Mouse (Mus musculus): ENCODE data around the gene Frem3.
A peak's percentile ranks its signal among the peaks of the same experiment; 100 is the strongest.

Gene Frem3

GRCm38 (mm10) chr8:80610549-80611440 lies at the start of gene Frem3:
TSS of gene Frem3 (plus strand) at chr8:80611080.
- DNase-seq (ENCODE audit: low read depth, low spot score), result no peak

- no peak for DNase-seq (ENCODE audit: low read depth, low spot score)
Measured at GRCm38 (mm10) chr8:80564205-80564839, 46.6 kb upstream of the Frem3 start.

- DNase-seq (ENCODE audit: low read depth, low spot score), result no peak
Measured at GRCm38 (mm10) chr8:80567471-80567870, 43.4 kb upstream of the Frem3 start.

GRCm38 (mm10) chr8:80568243-80568995 lies 42.5 kb upstream of the Frem3 start:
- DNase-seq (ENCODE audit: low read depth, low spot score), result no peak

- DNase-seq (ENCODE audit: low read depth, low spot score), result no peak
Measured at GRCm38 (mm10) chr8:80572417-80573061, 38.3 kb upstream of the Frem3 start.

- no peak for DNase-seq (ENCODE audit: low read depth, low spot score)
Measured at GRCm38 (mm10) chr8:80577126-80577525, 33.8 kb upstream of the Frem3 start.

- DNase-seq (ENCODE audit: low read depth, low spot score), result no peak
Measured at GRCm38 (mm10) chr8:80579038-80579437, 31.8 kb upstream of the Frem3 start.

- DNase-seq (ENCODE audit: low read depth, low spot score), result no peak
Measured at GRCm38 (mm10) chr8:80592626-80593025, 18.3 kb upstream of the Frem3 start.

- no peak for DNase-seq (ENCODE audit: low read depth, low spot score)
Measured at GRCm38 (mm10) chr8:80600600-80601170, 10.2 kb upstream of the Frem3 start.

- no peak for DNase-seq (ENCODE audit: low read depth, low spot score)
Measured at GRCm38 (mm10) chr8:80601886-80602285, 9.0 kb upstream of the Frem3 start.

- DNase-seq (ENCODE audit: low read depth, low spot score), result no peak
Measured at GRCm38 (mm10) chr8:80607082-80607481, 3.8 kb upstream of the Frem3 start.

GRCm38 (mm10) chr8:80611441-80611751 lies 516 bp downstream of the Frem3 start:
- no peak for DNase-seq (ENCODE audit: low read depth, low spot score)

- no peak for DNase-seq (ENCODE audit: low read depth, low spot score)
Measured at GRCm38 (mm10) chr8:80619787-80620186, 8.9 kb downstream of the Frem3 start.

GRCm38 (mm10) chr8:80647394-80647793 lies 36.5 kb downstream of the Frem3 start:
- DNase-seq (ENCODE audit: low read depth, low spot score), result no peak

- no peak for DNase-seq (ENCODE audit: low read depth, low spot score)
Measured at GRCm38 (mm10) chr8:80657639-80658038, 46.8 kb downstream of the Frem3 start.

- no peak for DNase-seq (ENCODE audit: low read depth, low spot score)
Measured at GRCm38 (mm10) chr8:80661055-80661454, 50.2 kb downstream of the Frem3 start.

- no peak for DNase-seq (ENCODE audit: low read depth, low spot score)
Measured at GRCm38 (mm10) chr8:80663476-80663875, 52.6 kb downstream of the Frem3 start.

- DNase-seq (ENCODE audit: low read depth, low spot score), result no peak
Measured at GRCm38 (mm10) chr8:80669277-80669901, 58.5 kb downstream of the Frem3 start.

GRCm38 (mm10) chr8:80682594-80682993 lies 71.7 kb downstream of the Frem3 start:
- DNase-seq (ENCODE audit: low read depth, low spot score), result no peak

- DNase-seq (ENCODE audit: low read depth, low spot score), result peak; percentile 60
Measured at GRCm38 (mm10) chr8:80683756-80684335, 73.0 kb downstream of the Frem3 start.

GRCm38 (mm10) chr8:80688141-80688540 lies 77.3 kb downstream of the Frem3 start:
- DNase-seq (ENCODE audit: low read depth, low spot score), result peak; percentile 74
